ENCODE assay signal across 8 mouse cellular contexts in genomic region chr5:129846752-129847557, GRCm38 (mm10). TPM values are rescaled to one million over a fixed set of nuclear protein-coding genes. Genes with fewer than 3 reads are reported as not detected.
DNase-seq lines count a peak whose midpoint lies in the region; ATAC-seq and TF ChIP-seq lines count a peak whose summit lies in the region.

Sumf2 (plus strand) TSS chr5:129846986.

- H3K9me3 ChIP-seq in hindbrain, embryonic 13.5 days = no peaks in the 10 kb centered on the region

- no peak for TF ChIP-seq CTCF in Patski (IDR thresholded peaks at IDR 0.05)

- H3K36me3 ChIP-seq in hindbrain, embryonic 13.5 days = peaks cover 35% of the 10 kb centered on the region

- WGBS in hindbrain, embryonic 13.5 days = 14% methylated on average over 22 of the region's 22 CpGs

- no peaks in the 10 kb centered on the region for H3K27me3 ChIP-seq in Patski
- no peaks in the 10 kb centered on the region for H3K27me3 ChIP-seq in hindbrain, embryonic 13.5 days

- peak within 1 kb of the TSS; percentile 75 for H3K4me3 ChIP-seq in hindbrain, embryonic 13.5 days

- H3K4me1 ChIP-seq in hindbrain, embryonic 13.5 days (replicated peaks) = peaks cover 14% of the 10 kb centered on the region

- POLR2A ChIA-PET in Patski (lab: Charles Lee) = interaction anchor here (0.6 to 4.4 kb wide), 8 partner anchors 17 to 936 kb away, joined by 3 to 23 read pairs (median 4); partner anchors contain the start of gene Psph

- in situ Hi-C loops in Patski (cut with MboI; ENCODE audit: low pct_unique_long_range_greater_than_20kb) = no loop called here

- peak within 1 kb of the TSS; percentile 86 for H3K27ac ChIP-seq in hindbrain, embryonic 13.5 days

- peak within 1 kb of the TSS; percentile 84 for H3K9ac ChIP-seq in hindbrain, embryonic 13.5 days

- CTCF ChIA-PET in Patski (lab: Charles Lee) = interaction anchor here (1.2 to 3.8 kb wide), 8 partner anchors 8 to 65 kb away, joined by 3 to 31 read pairs (median 6); partner anchors contain the start of gene Psph

- H3K4me2 ChIP-seq in hindbrain, embryonic 13.5 days = peak within 1 kb of the TSS; percentile 68

- ATAC-seq in Patski = peak; percentile 94
- ATAC-seq in hindbrain, embryonic 13.5 days (ENCODE audit: low FRiP score) = peak; percentile 99

- DNase-seq in Patski (ENCODE audit: low read depth, low spot score) = peak; percentile 86
- peak; percentile 96 to 98 for DNase-seq in cerebellum, postnatal 14 days
- DNase-seq in frontal cortex, postnatal 14 days (ENCODE audit: low spot score in 2 of 2) = peak; percentile 91 to 92
- DNase-seq in layer of hippocampus, postnatal 25 days (ENCODE audit: extremely low spot score in 1 of 2, low spot score in 1 of 2) = peak; percentile 92 to 94
- peak; percentile 96 for DNase-seq in lung, postnatal 25 days (ENCODE audit: low spot score)
- peak; percentile 99 for DNase-seq in retina, embryonic 14.5 days (ENCODE audit: low spot score)
- peak; percentile 96 for DNase-seq in thymus, postnatal 4 days

RNA-seq across cellular contexts. Expression of gene Sumf2, which starts in this region (rescaled TPM):
- 112 TPM for polyA plus RNA-seq in Patski (2021)
- polyA plus RNA-seq in hindbrain, embryonic 13.5 days (2015; fragmentation: Nextera tagmentation; extraction: Ambion mirVana) = 31.7 and 37.8 TPM in 2 replicates
- total RNA-seq in layer of hippocampus, postnatal 25 days (2021) = 10 to 100 TPM; 19.8 to 21.2 TPM

Comparison
In these comparisons a context has a peak if more than half of its experiments do, and no peak if none do; other contexts are left out.
1. Peak in every context shown above with its lines: DNase-seq, ATAC-seq, H3K4me3 ChIP-seq and H3K27ac ChIP-seq.